In genomic region chr5:106064366-106064765, GRCm38 (mm10) we compare ENCODE assay signal across 25 mouse cellular contexts.
DNase-seq lines count a peak whose midpoint lies in the region; ATAC-seq lines count a peak whose summit lies in the region.
"Had no signal": no experiment of that assay in that cellular context is flagged by ENCODE, and none has a peak within 500 bp of the region (broad histone marks: within the 10 kb centered on the region; RNA-seq: fewer than 3 reads in every experiment).

No protein-coding gene starts in this region.

- peak; percentile 34 for DNase-seq in cerebellum, adult 9-10 months
- no peak for DNase-seq in cerebellum, adult 9-11 months
- peak; percentile 24 to 61 for DNase-seq in cerebellum, postnatal 25 days
- DNase-seq in cerebellum, adult 11-12 months = no peak
- DNase-seq in kidney, postnatal 10 days = peak; percentile 32
- DNase-seq in lung, postnatal 10 days = peak; percentile 2
- DNase-seq in lung, postnatal 36 days = no peak
- DNase-seq: adrenal gland, adult 8-10 months; adrenal gland, postnatal 25 days; cerebellum, adult 8-10 months; gastrocnemius, postnatal 10 days; gastrocnemius, postnatal 36 days; heart, adult 2 months; heart, postnatal 14 days; heart, postnatal 4 days had no signal

- no peak overlapping the region for H3K9ac ChIP-seq in kidney, embryonic 14.5 days (ENCODE audit: low read depth, low read length)
- H3K9ac ChIP-seq: forebrain, embryonic 13.5 days; heart, embryonic 13.5 days; hindbrain, embryonic 14.5 days had no signal

- H3K27me3 ChIP-seq in kidney, embryonic 14.5 days (ENCODE audit: control insufficient read depth, insufficient read depth, low read length) = no peaks in the 10 kb centered on the region
- H3K27me3 ChIP-seq: forebrain, embryonic 13.5 days; heart, embryonic 13.5 days had no signal

- H3K4me2 ChIP-seq in kidney, embryonic 14.5 days (replicated peaks; ENCODE audit: low read depth, low read length) = no peak overlapping the region
- H3K4me2 ChIP-seq: forebrain, embryonic 13.5 days; heart, embryonic 13.5 days; hindbrain, embryonic 14.5 days had no signal

- no peaks in the 10 kb centered on the region for H3K36me3 ChIP-seq in kidney, embryonic 14.5 days (ENCODE audit: control insufficient read depth, insufficient read depth, low read length)
- H3K36me3 ChIP-seq: forebrain, embryonic 10.5 days; heart, embryonic 10.5 days; heart, embryonic 13.5 days had no signal

- H3K27ac ChIP-seq in kidney, embryonic 14.5 days (ENCODE audit: low read depth, low read length) = no peak overlapping the region
- H3K27ac ChIP-seq: forebrain, embryonic 10.5 days; forebrain, embryonic 13.5 days; heart, adult 2 months; heart, embryonic 10.5 days; heart, embryonic 13.5 days; hindbrain, embryonic 14.5 days; hindbrain, postnatal 0 days had no signal

- H3K9me3 ChIP-seq in kidney, embryonic 14.5 days (ENCODE audit: control insufficient read depth, low read length) = peaks cover 12% of the 10 kb centered on the region

- H3K4me3 ChIP-seq in kidney, embryonic 14.5 days (ENCODE audit: low read length) = no peak overlapping the region
- H3K4me3 ChIP-seq: forebrain, embryonic 10.5 days; forebrain, embryonic 13.5 days; heart, adult 2 months; heart, embryonic 10.5 days; heart, embryonic 13.5 days had no signal

- no peak for ATAC-seq in kidney, embryonic 14.5 days (ENCODE audit: low FRiP score, low TSS enrichment)
- ATAC-seq: activated CD4-positive, CD25-positive, alpha-beta regulatory T cell, adult 4 months; forebrain, embryonic 13.5 days; forebrain, embryonic 16.5 days; hindbrain, postnatal 0 days; inflammation-experienced regulatory T-cells, adult 6 months had no signal

- WGBS in kidney, embryonic 14.5 days = 79% methylated on average over 7 of the region's 7 CpGs

- H3K4me1 ChIP-seq in kidney, embryonic 14.5 days (ENCODE audit: control insufficient read depth, insufficient read depth, low read length) = no peaks in the 10 kb centered on the region
- H3K4me1 ChIP-seq: heart, embryonic 10.5 days; heart, embryonic 13.5 days had no signal

Comparison
In these comparisons a context has a peak if more than half of its experiments do, and no peak if none do; other contexts are left out.
1. DNase-seq: peak in cerebellum, adult 9-10 months (single experiment), cerebellum, postnatal 25 days (2 of 2), kidney, postnatal 10 days (single experiment) and lung, postnatal 10 days (single experiment); none in cerebellum, adult 9-11 months (single experiment), cerebellum, adult 11-12 months (single experiment) and lung, postnatal 36 days (single experiment).